30 mouse cellular contexts compared by ENCODE assay signal in genomic region chr11:75116379-75116778, GRCm38 (mm10). TPM values are rescaled to one million over a fixed set of nuclear protein-coding genes. Genes with fewer than 3 reads are reported as not detected.
DNase-seq lines count a peak whose midpoint lies in the region; ATAC-seq and TF ChIP-seq lines count a peak whose summit lies in the region.
"Had no signal": no experiment of that assay in that cellular context is flagged by ENCODE, and none has a peak within 500 bp of the region (broad histone marks: within the 10 kb centered on the region; RNA-seq: fewer than 3 reads in every experiment).

No protein-coding gene starts in this region.

- H3K4me3 ChIP-seq in lung, embryonic 14.5 days (ENCODE audit: low read depth, low read length): no peak overlapping the region
- H3K4me3 ChIP-seq in lung, adult 2 months (replicated peaks; ENCODE audit: extremely low read depth, low read depth, low read length): no peak overlapping the region
- no peak overlapping the region for H3K4me3 ChIP-seq in kidney, embryonic 14.5 days (ENCODE audit: low read length)
- H3K4me3 ChIP-seq: embryonic facial prominence, embryonic 13.5 days; forebrain, embryonic 10.5 days; forebrain, embryonic 13.5 days; heart, adult 2 months; heart, embryonic 10.5 days; heart, embryonic 13.5 days had no signal

- peak; percentile 15 for DNase-seq in lung, embryonic 14.5 days
- no peak for DNase-seq in lung, adult 2 months
- peak; percentile 54 for DNase-seq in 416B (ENCODE audit: low read depth)
- DNase-seq in MN1 (ENCODE audit: low spot score): no peak
- DNase-seq: adrenal gland, adult 8-10 months; adrenal gland, postnatal 25 days; B cell, adult 2 months; cerebellum, adult 18-20 months; cerebellum, adult 9-10 months; cerebellum, postnatal 14 days; gastrocnemius, postnatal 10 days; gastrocnemius, postnatal 36 days; heart, adult 2 months; heart, postnatal 14 days; heart, postnatal 4 days had no signal

- no peaks in the 10 kb centered on the region for H3K27me3 ChIP-seq in lung, embryonic 14.5 days (ENCODE audit: insufficient read depth, low read length)
- H3K27me3 ChIP-seq in kidney, embryonic 14.5 days (ENCODE audit: control insufficient read depth, insufficient read depth, low read length): no peaks in the 10 kb centered on the region
- H3K27me3 ChIP-seq: CH12.LX; embryonic facial prominence, embryonic 13.5 days; forebrain, embryonic 13.5 days; heart, embryonic 13.5 days had no signal

- 61% methylated on average over 6 of the region's 6 CpGs for WGBS in lung, embryonic 14.5 days
- WGBS in lung, adult 2 months: 51% methylated on average over 6 of the region's 6 CpGs
- WGBS in kidney, embryonic 14.5 days: 80% methylated on average over 6 of the region's 6 CpGs

- no peak for ATAC-seq in lung, embryonic 14.5 days (ENCODE audit: insufficient read depth)
- ATAC-seq in common myeloid progenitor, adult 5-6 weeks (replicated peaks; ENCODE audit: low read depth, poor library complexity, severe bottlenecking): peak; percentile 25; the same call in 1 of the 2 replicates
- no peak for ATAC-seq in kidney, embryonic 14.5 days (ENCODE audit: low FRiP score, low TSS enrichment)
- ATAC-seq: activated CD4-positive, CD25-positive, alpha-beta regulatory T cell, adult 4 months; forebrain, embryonic 13.5 days; forebrain, embryonic 16.5 days; hindbrain, postnatal 0 days; inflammation-experienced regulatory T-cells, adult 6 months; intestine, embryonic 16.5 days had no signal

- no peak for TF ChIP-seq CTCF in lung, embryonic 14.5 days (IDR thresholded peaks at IDR 0.05; ENCODE audit: low read depth)
- no peak for TF ChIP-seq CTCF in lung, adult 2 months (IDR thresholded peaks at IDR 0.05; ENCODE audit: insufficient read depth, low read length)

- peak overlapping the region; percentile 32; the same call in 1 of the 2 replicates for H3K27ac ChIP-seq in lung, embryonic 14.5 days (ENCODE audit: low read depth)
- no peak overlapping the region for H3K27ac ChIP-seq in kidney, embryonic 14.5 days (ENCODE audit: low read depth, low read length)
- H3K27ac ChIP-seq: embryonic facial prominence, embryonic 13.5 days; forebrain, embryonic 10.5 days; forebrain, embryonic 13.5 days; heart, adult 2 months; heart, embryonic 10.5 days; heart, embryonic 13.5 days; hindbrain, embryonic 14.5 days; hindbrain, postnatal 0 days had no signal

- H3K9me3 ChIP-seq in lung, embryonic 14.5 days (ENCODE audit: low read depth, low read length): no peaks in the 10 kb centered on the region
- H3K9me3 ChIP-seq in kidney, embryonic 14.5 days (ENCODE audit: control insufficient read depth, low read length): 0 out of 2 replicates have a peak, but pooled peaks cover 2% of the 10 kb centered on the region
- H3K9me3 ChIP-seq: embryonic facial prominence, embryonic 13.5 days; forebrain, embryonic 10.5 days; forebrain, embryonic 13.5 days; G1E; heart, embryonic 10.5 days; heart, embryonic 13.5 days had no signal

- 0 out of 2 replicates have a peak, but pooled peaks cover 4% of the 10 kb centered on the region for H3K4me1 ChIP-seq in lung, embryonic 14.5 days (ENCODE audit: insufficient read depth)
- peaks cover 3% of the 10 kb centered on the region for H3K4me1 ChIP-seq in lung, adult 2 months (ENCODE audit: control insufficient read depth, insufficient read depth, low read length)
- H3K4me1 ChIP-seq in kidney, embryonic 14.5 days (ENCODE audit: control insufficient read depth, insufficient read depth, low read length): 0 out of 2 replicates have a peak, but pooled peaks cover 3% of the 10 kb centered on the region
- H3K4me1 ChIP-seq: forebrain, embryonic 10.5 days; forebrain, embryonic 13.5 days had no signal

- no peaks in the 10 kb centered on the region; the same call in 1 of the 2 replicates for H3K36me3 ChIP-seq in lung, embryonic 14.5 days (ENCODE audit: insufficient read depth)
- no peaks in the 10 kb centered on the region for H3K36me3 ChIP-seq in kidney, embryonic 14.5 days (ENCODE audit: control insufficient read depth, insufficient read depth, low read length)
- H3K36me3 ChIP-seq: embryonic facial prominence, embryonic 13.5 days; forebrain, embryonic 10.5 days; heart, embryonic 10.5 days; heart, embryonic 13.5 days had no signal

- H3K9ac ChIP-seq in lung, embryonic 14.5 days: no peak overlapping the region
- no peak overlapping the region for H3K9ac ChIP-seq in kidney, embryonic 14.5 days (ENCODE audit: low read depth, low read length)
- H3K9ac ChIP-seq: embryonic facial prominence, embryonic 13.5 days; forebrain, embryonic 13.5 days; heart, embryonic 13.5 days; hindbrain, embryonic 14.5 days had no signal

- H3K4me2 ChIP-seq in lung, embryonic 14.5 days: no peak overlapping the region
- no peak overlapping the region for H3K4me2 ChIP-seq in kidney, embryonic 14.5 days (replicated peaks; ENCODE audit: low read depth, low read length)
- H3K4me2 ChIP-seq: embryonic facial prominence, embryonic 13.5 days; forebrain, embryonic 13.5 days; heart, embryonic 13.5 days; hindbrain, embryonic 14.5 days had no signal

- no peak for TF ChIP-seq POLR2A in lung, adult 2 months (IDR thresholded peaks at IDR 0.05; ENCODE audit: borderline replicate concordance, extremely low read depth, low read depth, low read length)

RNA-seq across cellular contexts. Expression of gene Hic1, which starts 52.9 kb away (rescaled TPM):
- polyA plus RNA-seq in lung, embryonic 14.5 days (2014; fragmentation: Nextera tagmentation; extraction: Ambion mirVana): 14.0 and 15.6 TPM in 2 replicates
- polyA plus RNA-seq in lung, adult 2 months (2012; rRNA removed): 21.4 and 33.8 TPM in 2 replicates
- total RNA-seq in common myeloid progenitor, adult 5-6 weeks (2017): 1.1 TPM in 1 of 2 replicates, not detected in the other
- 16.9 and 26.6 TPM in 2 replicates for polyA plus RNA-seq in kidney, embryonic 14.5 days (2014; fragmentation: Nextera tagmentation; extraction: Ambion mirVana)

Comparison
In these comparisons a context has a peak if more than half of its experiments do, and no peak if none do; other contexts are left out.
1. DNase-seq: peak in lung, embryonic 14.5 days (single experiment) and 416B (single experiment); none in lung, adult 2 months (single experiment) and MN1 (single experiment).